Mouse (Mus musculus): ENCODE measurements around the gene Npr2. TPM values are rescaled to one million over a fixed set of nuclear protein-coding genes. Genes with fewer than 3 reads are reported as not detected.

The Npr2 gene
- total and polyA plus RNA-seq, 3 experiments: 0.27 to 2.3 TPM; not detected in 1

GRCm38 (mm10) chr4:43630030-43630581 is 1.6 kb upstream of the Npr2 start:
- Histone ChIP-seq H3K9me3 (replicated peaks; ENCODE audit: insufficient read depth, low read length) (no peaks in the 10 kb centered on the region), H3K4me1 (ENCODE audit: control insufficient read depth in 1 of 2, insufficient read depth in 2 of 2, low read length in 2 of 2) (no peaks in the 10 kb centered on the region; a peak in 1 of 4 replicates), H3K9ac (ENCODE audit: control insufficient read depth, low read depth, low read length, poor library complexity, severe bottlenecking) (no peak overlapping the region), H3K27me3 (ENCODE audit: control insufficient read depth in 1 of 2, insufficient read depth in 2 of 2, low read length in 2 of 2) (peaks cover 4 to 6% of the 10 kb centered on the region in 2 experiments), H3K4me3 (ENCODE audit: control insufficient read depth in 1 of 2, insufficient read depth in 1 of 2, low read depth in 2 of 2, low read length in 2 of 2) (no peak overlapping the region), H3K79me2 (ENCODE audit: control insufficient read depth, insufficient read depth, low read length, poor library complexity) (no peaks in the 10 kb centered on the region), H3K27ac (ENCODE audit: control insufficient read depth, low read depth, low read length) (no peak overlapping the region), H3K36me3 (ENCODE audit: control insufficient read depth in 1 of 2, insufficient read depth in 2 of 2, low read length in 2 of 2) (no peaks in the 10 kb centered on the region)
- peak; percentile 54 for TF ChIP-seq TBP (IDR thresholded peaks at IDR 0.05; ENCODE audit: low read depth, low read length)
- no peak for TF ChIP-seq ELF1 (IDR thresholded peaks at IDR 0.05; ENCODE audit: low read depth, low read length)
- TF ChIP-seq ZC3H11A (IDR thresholded peaks at IDR 0.05; ENCODE audit: low read depth, low read length): peak; percentile 74
- peak; percentile 89 for TF ChIP-seq RAD21 (IDR thresholded peaks at IDR 0.05; ENCODE audit: low read depth, low read length)
- TF ChIP-seq MYC (IDR thresholded peaks at IDR 0.05; ENCODE audit: low read depth, low read length): no peak
- TF ChIP-seq MAZ (IDR thresholded peaks at IDR 0.05; ENCODE audit: low read depth, low read length): 0 out of 2 replicates have a peak, but pooled peaks have one; percentile 38
- no peak for TF ChIP-seq ETS1 (IDR thresholded peaks at IDR 0.05; ENCODE audit: low read depth, low read length)
- TF ChIP-seq SMC3 (IDR thresholded peaks at IDR 0.05; ENCODE audit: low read depth, low read length): peak; percentile 80
- TF ChIP-seq CTCF (IDR thresholded peaks at IDR 0.05 in 2 of 3, conservative IDR thresholded peaks at IDR 0.05 in 1 of 3; ENCODE audit: control insufficient read depth in 1 of 3, insufficient read depth in 1 of 3, low read depth in 2 of 3, low read length in 3 of 3, poor library complexity in 1 of 3, severe bottlenecking in 1 of 3): peak; percentile 70 to 95 (median 75)
- DNase-seq (ENCODE audit: low read depth, low spot score): peak; percentile 88

GRCm38 (mm10) chr4:43630671-43631045 is 1.1 kb upstream of the Npr2 start:
- TF ChIP-seq MAZ (IDR thresholded peaks at IDR 0.05; ENCODE audit: low read depth, low read length): no peak
- no peak for TF ChIP-seq SIN3A (IDR thresholded peaks at IDR 0.05; ENCODE audit: low read length)
- no peak for TF ChIP-seq USF2 (IDR thresholded peaks at IDR 0.05; ENCODE audit: borderline replicate concordance in 1 of 2, insufficient read depth in 1 of 2, low read depth in 1 of 2, low read length in 2 of 2)
- TF ChIP-seq NELFE (IDR thresholded peaks at IDR 0.05; ENCODE audit: low read depth, low read length): no peak
- no peak for TF ChIP-seq USF1 (IDR thresholded peaks at IDR 0.05; ENCODE audit: low read depth, low read length)
- TF ChIP-seq ZC3H11A (IDR thresholded peaks at IDR 0.05; ENCODE audit: low read depth, low read length): no peak
- no peak for TF ChIP-seq MEF2A (IDR thresholded peaks at IDR 0.05; ENCODE audit: extremely low read depth, insufficient replicate concordance, low read depth, low read length, poor library complexity, severe bottlenecking)
- TF ChIP-seq POLR2A (IDR thresholded peaks at IDR 0.05; ENCODE audit: control insufficient read depth in 1 of 2, insufficient read depth in 1 of 2, low read depth in 1 of 2, low read length in 2 of 2, poor library complexity in 1 of 2): no peak
- no peak for TF ChIP-seq GATA1 (IDR thresholded peaks at IDR 0.05; ENCODE audit: low read depth, low read length)
- no peak for TF ChIP-seq MXI1 (IDR thresholded peaks at IDR 0.05; ENCODE audit: low read depth, low read length)
- TF ChIP-seq GABPA (IDR thresholded peaks at IDR 0.05; ENCODE audit: low read depth, low read length): no peak
- H3K27me3 ChIP-seq (ENCODE audit: control insufficient read depth in 1 of 2, insufficient read depth in 2 of 2, low read length in 2 of 2): peaks cover 4 to 6% of the 10 kb centered on the region in 2 experiments
- no peak overlapping the region for H3K27ac ChIP-seq (ENCODE audit: control insufficient read depth, low read depth, low read length)
- H3K79me2 ChIP-seq (ENCODE audit: control insufficient read depth, insufficient read depth, low read length, poor library complexity): no peaks in the 10 kb centered on the region
- DNase-seq (ENCODE audit: low read depth, low spot score): no peak
- peak overlapping the region; percentile 11 to 13; a peak in 2 of 4 replicates for H3K4me3 ChIP-seq (ENCODE audit: control insufficient read depth in 1 of 2, insufficient read depth in 1 of 2, low read depth in 2 of 2, low read length in 2 of 2)
- H3K4me1 ChIP-seq (ENCODE audit: control insufficient read depth in 1 of 2, insufficient read depth in 2 of 2, low read length in 2 of 2): no peaks in the 10 kb centered on the region; a peak in 1 of 4 replicates
- no peaks in the 10 kb centered on the region for H3K9me3 ChIP-seq (replicated peaks; ENCODE audit: insufficient read depth, low read length)
- H3K9ac ChIP-seq (ENCODE audit: control insufficient read depth, low read depth, low read length, poor library complexity, severe bottlenecking): no peak overlapping the region; the same call in 1 of the 2 replicates
- no peaks in the 10 kb centered on the region for H3K36me3 ChIP-seq (ENCODE audit: control insufficient read depth in 1 of 2, insufficient read depth in 2 of 2, low read length in 2 of 2)
